Mouse (Mus musculus) CH12.LX (cell line): ENCODE data around the gene Ppp1r18.
A peak's percentile ranks its signal among the peaks of the same experiment; 100 is the strongest.

Source experiments
- CHD2 ChIP-seq: IDR thresholded peaks from 2 replicates; pipeline ENCODE4 v1.6.1; 2011; ENCODE audit warnings: low read length, improper control_type of control experiment
- CTCF ChIP-seq, 2 experiments: IDR thresholded peaks in 1 of 2; conservative IDR thresholded peaks in 1 of 2; 2 replicates each; pipeline ENCODE4 v1.5.1; 2011 to 2012; ENCODE audit warnings: low read depth in 2 of 2, low read length in 2 of 2, improper control_type of control experiment in 1 of 2, inconsistent platforms in 1 of 2, mild to moderate bottlenecking in 1 of 2, moderate library complexity in 1 of 2
- EP300 ChIP-seq: IDR thresholded peaks from 2 replicates; pipeline ENCODE4 v1.6.1; 2011; ENCODE audit warnings: low read length, improper control_type of control experiment
- ETS1 ChIP-seq: conservative IDR thresholded peaks from 2 replicates; pipeline ENCODE4 v1.6.1; 2012; ENCODE audit warnings: low read depth, mild to moderate bottlenecking, inconsistent platforms, low read length, improper control_type of control experiment, moderate library complexity
- GABPA ChIP-seq: IDR thresholded peaks from 2 replicates; pipeline ENCODE4 v1.6.1; 2012; ENCODE audit warnings: low read depth, low read length, improper control_type of control experiment, inconsistent platforms; ENCODE audit not compliant: insufficient replicate concordance
- HCFC1 ChIP-seq: IDR thresholded peaks from 2 replicates; pipeline ENCODE4 v1.6.1; 2012; ENCODE audit warnings: low read depth, mild to moderate bottlenecking, inconsistent platforms, low read length, improper control_type of control experiment
- JUND ChIP-seq: conservative IDR thresholded peaks from 2 replicates; pipeline ENCODE4 v1.6.1; 2011; ENCODE audit warnings: low read depth, low read length, improper control_type of control experiment
- MAFK ChIP-seq: IDR thresholded peaks from 2 replicates; pipeline ENCODE4 v1.6.1; 2011; ENCODE audit warnings: low read length, improper control_type of control experiment; ENCODE audit not compliant: insufficient replicate concordance
- MEF2A ChIP-seq: IDR thresholded peaks from 2 replicates; pipeline ENCODE4 v1.6.1; 2014; ENCODE audit warnings: low read depth, mild to moderate bottlenecking, inconsistent platforms, low read length, improper control_type of control experiment, borderline replicate concordance
- MYC ChIP-seq: IDR thresholded peaks from 2 replicates; pipeline ENCODE4 v1.6.1; 2011; ENCODE audit warnings: low read depth, mild to moderate bottlenecking, improper control_type of control experiment, low read length
- POLR2A ChIP-seq: IDR thresholded peaks from 2 replicates; pipeline ENCODE4 v1.6.1; 2011; ENCODE audit warnings: low read depth, mild to moderate bottlenecking, improper control_type of control experiment, low read length
- USF2 ChIP-seq: conservative IDR thresholded peaks from 2 replicates; pipeline ENCODE4 v1.6.1; 2011; ENCODE audit warnings: low read depth, low read length, improper control_type of control experiment
- ZMIZ1 ChIP-seq: IDR thresholded peaks from 2 replicates; pipeline ENCODE4 v1.6.1; 2012; ENCODE audit warnings: low read depth, mild to moderate bottlenecking, inconsistent platforms, low read length, improper control_type of control experiment

DNA sequence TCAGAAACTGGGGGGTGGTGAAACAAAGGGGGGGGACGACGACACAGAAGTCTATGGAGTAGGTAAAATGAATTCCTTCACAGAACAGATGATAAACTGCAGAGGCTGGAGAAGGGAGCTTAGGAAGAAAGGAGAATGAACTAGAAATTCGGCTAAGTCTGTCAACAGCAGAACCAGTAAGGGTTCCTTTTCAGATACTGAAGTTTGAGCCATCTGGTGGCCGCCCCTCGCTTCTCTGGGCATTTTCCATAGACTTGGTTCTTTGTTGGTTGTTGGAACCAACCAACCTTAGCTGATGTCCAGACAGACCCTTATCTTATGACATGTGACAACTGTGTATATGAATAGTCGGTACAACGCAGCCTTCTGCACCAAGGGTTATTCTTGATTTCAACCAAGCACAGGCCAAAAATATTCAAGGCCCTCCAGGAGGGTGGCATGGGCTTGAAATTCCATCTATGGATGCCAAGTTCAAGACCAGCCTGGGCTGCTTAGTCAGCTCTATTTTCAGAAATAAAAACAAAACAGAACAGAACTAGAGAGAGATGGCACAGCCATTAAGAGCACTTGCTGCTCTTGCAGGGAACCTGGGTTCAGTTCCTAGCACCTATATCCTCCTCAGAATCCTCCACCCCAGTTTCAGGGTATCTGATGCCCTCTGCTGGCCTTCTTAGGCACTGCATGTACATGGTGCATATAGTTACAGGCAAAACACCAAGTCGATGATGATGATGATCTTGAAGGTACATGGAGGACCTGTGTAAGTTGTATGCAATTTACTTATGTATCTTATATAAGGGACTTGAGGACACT, 5.7 kb downstream of the Ppp1r18 start:
- TF ChIP-seq POLR2A (no peak), ETS1 (no peak), HCFC1 (no peak), EP300 (no peak), GABPA (no peak), CTCF (conservative IDR thresholded peaks at IDR 0.05 in 1 of 2, IDR thresholded peaks at IDR 0.05 in 1 of 2; ENCODE audit: low read depth in 2 of 2, low read length in 2 of 2) (peak; percentile 63 to 70), USF2 (no peak), MAFK (no peak), CHD2 (no peak), MYC (no peak), ZMIZ1 (no peak), JUND (no peak), MEF2A (no peak)
